In genomic region chr14:31422961-31423791, GRCm38 (mm10) we compare ENCODE assay signal across 7 mouse cellular contexts. TPM values are rescaled to one million over a fixed set of nuclear protein-coding genes. Genes with fewer than 3 reads are reported as not detected.
DNase-seq lines count a peak whose midpoint lies in the region; ATAC-seq and TF ChIP-seq lines count a peak whose summit lies in the region.

No protein-coding gene starts in this region.

- H3K9ac ChIP-seq in CH12.LX (ENCODE audit: insufficient read depth, low read depth): peak overlapping the region; percentile 39; the same call in 1 of the 2 replicates
- no peak overlapping the region for H3K9ac ChIP-seq in hindbrain, postnatal 0 days (replicated peaks; ENCODE audit: low read length)
- H3K9ac ChIP-seq in liver, embryonic 11.5 days (ENCODE audit: low read depth, low read length): no peak overlapping the region

- no peak overlapping the region for H3K4me3 ChIP-seq in CH12.LX (replicated peaks in 1 of 3; ENCODE audit: low read depth in 2 of 3, low read length in 2 of 3, poor library complexity in 1 of 3)
- H3K4me3 ChIP-seq in hindbrain, postnatal 0 days (ENCODE audit: low read length): no peak overlapping the region
- H3K4me3 ChIP-seq in liver, embryonic 11.5 days (ENCODE audit: low read depth, low read length): no peak overlapping the region

- TF ChIP-seq CTCF in CH12.LX (conservative IDR thresholded peaks at IDR 0.05 in 1 of 2, IDR thresholded peaks at IDR 0.05 in 1 of 2; ENCODE audit: low read depth in 2 of 2, low read length in 2 of 2): no peak
- TF ChIP-seq CTCF in hindbrain, postnatal 0 days (IDR thresholded peaks at IDR 0.05; ENCODE audit: low read depth): no peak

- dilution Hi-C loops in CH12.LX (cut with MboI; ENCODE audit: extremely low pct_ligation_motif_present, extremely low pct_unique_long_range_greater_than_20kb, low sequenced_read_pairs): no loop called here

- in situ Hi-C loops in CH12.LX (cut with MboI; ENCODE audit: low pct_ligation_motif_present, low pct_unique_long_range_greater_than_20kb, low sequenced_read_pairs): no loop called here

- 47% methylated on average over 11 of the region's 11 CpGs for WGBS in hindbrain, postnatal 0 days
- 64% methylated on average over 11 of the region's 11 CpGs for WGBS in liver, embryonic 11.5 days

- TF ChIP-seq RAD21 in CH12.LX (IDR thresholded peaks at IDR 0.05; ENCODE audit: low read depth, low read length): no peak; the same call in 1 of the 2 replicates

- peaks cover 34 to 90% of the 10 kb centered on the region in 2 experiments for H3K36me3 ChIP-seq in CH12.LX (replicated peaks in 1 of 2; ENCODE audit: control insufficient read depth in 1 of 2, insufficient read depth in 1 of 2, low read length in 1 of 2)
- H3K36me3 ChIP-seq in hindbrain, postnatal 0 days (ENCODE audit: insufficient read depth, low read length): no peaks in the 10 kb centered on the region
- peaks cover 8% of the 10 kb centered on the region for H3K36me3 ChIP-seq in liver, embryonic 11.5 days (ENCODE audit: control insufficient read depth, insufficient read depth, low read length)

- H3K27me3 ChIP-seq in CH12.LX (replicated peaks): no peaks in the 10 kb centered on the region
- no peaks in the 10 kb centered on the region for H3K27me3 ChIP-seq in hindbrain, postnatal 0 days (ENCODE audit: insufficient read depth, low read length)
- no peaks in the 10 kb centered on the region for H3K27me3 ChIP-seq in liver, embryonic 11.5 days (replicated peaks; ENCODE audit: control insufficient read depth, insufficient read depth, low read length)

- H3K79me2 ChIP-seq in CH12.LX (replicated peaks; ENCODE audit: control insufficient read depth, extremely low read depth, insufficient read depth, poor library complexity, severe bottlenecking): peaks cover 77% of the 10 kb centered on the region

- TF ChIP-seq POLR2A in CH12.LX (IDR thresholded peaks at IDR 0.05; ENCODE audit: low read depth, low read length): peak; percentile 44

- peaks cover 38 to 72% of the 10 kb centered on the region in 2 experiments for H3K4me1 ChIP-seq in CH12.LX (ENCODE audit: control insufficient read depth in 1 of 2, insufficient read depth in 2 of 2)
- peaks cover 16% of the 10 kb centered on the region; the same call in 1 of the 2 replicates for H3K4me1 ChIP-seq in hindbrain, postnatal 0 days (ENCODE audit: insufficient read depth, low read length)
- H3K4me1 ChIP-seq in liver, embryonic 11.5 days (replicated peaks; ENCODE audit: control insufficient read depth, insufficient read depth, low read length): peaks cover 11% of the 10 kb centered on the region

- DNase-seq in 416B (ENCODE audit: low read depth): peak; percentile 90
- peak; percentile 97 for DNase-seq in CH12.LX (ENCODE audit: extremely low read depth)
- peak; percentile 52 to 53 for DNase-seq in frontal cortex, postnatal 14 days (ENCODE audit: low spot score in 2 of 2)
- DNase-seq in hindbrain, postnatal 0 days (ENCODE audit: low spot score): peak; percentile 66
- no peak for DNase-seq in liver, embryonic 11.5 days (ENCODE audit: low spot score)
- DNase-seq in right cerebral cortex, postnatal 25 days: peak; percentile 49

- ATAC-seq in hindbrain, postnatal 0 days: no peak
- ATAC-seq in liver, embryonic 11.5 days (replicated peaks; ENCODE audit: low FRiP score): no peak
- ATAC-seq in inflammation-experienced regulatory T-cells, adult 6 months: no peak

- peak; percentile 87 for TF ChIP-seq EP300 in CH12.LX (IDR thresholded peaks at IDR 0.05; ENCODE audit: low read length)

- peak overlapping the region; percentile 75 for H3K4me2 ChIP-seq in CH12.LX (ENCODE audit: insufficient read depth, low read depth, poor library complexity, severe bottlenecking)
- H3K4me2 ChIP-seq in hindbrain, postnatal 0 days (ENCODE audit: low read depth, low read length): no peak overlapping the region
- no peak overlapping the region for H3K4me2 ChIP-seq in liver, embryonic 11.5 days

- H3K27ac ChIP-seq in CH12.LX (ENCODE audit: insufficient read depth, low read depth): peak overlapping the region; percentile 97
- peak overlapping the region; percentile 41; the same call in 1 of the 2 replicates for H3K27ac ChIP-seq in hindbrain, postnatal 0 days
- peak overlapping the region; percentile 21; the same call in 1 of the 2 replicates for H3K27ac ChIP-seq in liver, embryonic 11.5 days (ENCODE audit: low read depth, low read length)

- peaks cover 31% of the 10 kb centered on the region for H3K9me3 ChIP-seq in CH12.LX (replicated peaks; ENCODE audit: low read length)
- no peaks in the 10 kb centered on the region for H3K9me3 ChIP-seq in hindbrain, postnatal 0 days (ENCODE audit: low read length)
- no peaks in the 10 kb centered on the region for H3K9me3 ChIP-seq in liver, embryonic 11.5 days (ENCODE audit: control insufficient read depth, low read length)

TF ChIP-seq in CH12.LX, 34 proteins besides CTCF, POLR2A, EP300 and RAD21:
- peak; percentile 59 for TF ChIP-seq CHD1 (IDR thresholded peaks at IDR 0.05; ENCODE audit: low read depth, low read length)
- TF ChIP-seq SIN3A (IDR thresholded peaks at IDR 0.05; ENCODE audit: low read length): peak; percentile 91
- TF ChIP-seq HCFC1 (IDR thresholded peaks at IDR 0.05; ENCODE audit: low read depth, low read length): peak; percentile 21; the same call in 1 of the 2 replicates
- 0 out of 2 replicates have a peak, but pooled peaks have one; percentile 21 for TF ChIP-seq MAZ (IDR thresholded peaks at IDR 0.05; ENCODE audit: low read depth, low read length)
- TF ChIP-seq RCOR1 (conservative IDR thresholded peaks at IDR 0.05; ENCODE audit: low read depth, low read length): peak; percentile 45; the same call in 1 of the 2 replicates
- TF ChIP-seq MAFK (IDR thresholded peaks at IDR 0.05; ENCODE audit: insufficient replicate concordance, low read length): peak; percentile 49; the same call in 1 of the 2 replicates
- peak; percentile 92 for TF ChIP-seq MEF2A (IDR thresholded peaks at IDR 0.05; ENCODE audit: borderline replicate concordance, low read depth, low read length)
- 0 out of 2 replicates have a peak, but pooled peaks have one; percentile 32 for TF ChIP-seq UBTF (IDR thresholded peaks at IDR 0.05; ENCODE audit: low read depth, low read length)
- TF ChIP-seq MYC (IDR thresholded peaks at IDR 0.05; ENCODE audit: low read depth, low read length): 0 out of 2 replicates have a peak, but pooled peaks have one; percentile 12
- TF ChIP-seq POLR2AphosphoS2 (IDR thresholded peaks at IDR 0.05; ENCODE audit: low read depth, low read length): no peak
- TF ChIP-seq CHD2 (IDR thresholded peaks at IDR 0.05; ENCODE audit: low read length): peak; percentile 93
- TF ChIP-seq JUN (IDR thresholded peaks at IDR 0.05; ENCODE audit: insufficient read depth, low read depth, low read length): no peak; the same call in 1 of the 2 replicates
- peak; percentile 34 for TF ChIP-seq ZNF384 (IDR thresholded peaks at IDR 0.05; ENCODE audit: low read depth, low read length)
- TF ChIP-seq TCF12 (IDR thresholded peaks at IDR 0.05; ENCODE audit: low read depth, low read length): no peak
- no peak for TF ChIP-seq KAT2A (IDR thresholded peaks at IDR 0.05; ENCODE audit: insufficient replicate concordance, low read length)
- TF ChIP-seq ETS1 (conservative IDR thresholded peaks at IDR 0.05; ENCODE audit: low read depth, low read length): peak; percentile 88
- TF ChIP-seq NRF1 (IDR thresholded peaks at IDR 0.05; ENCODE audit: low read depth, low read length): no peak
- no peak; the same call in 1 of the 2 replicates for TF ChIP-seq SMC3 (IDR thresholded peaks at IDR 0.05; ENCODE audit: low read depth, low read length)
- TF ChIP-seq TBP (conservative IDR thresholded peaks at IDR 0.05; ENCODE audit: low read depth, low read length): peak; percentile 57; the same call in 1 of the 2 replicates
- peak; percentile 61 for TF ChIP-seq MAX (IDR thresholded peaks at IDR 0.05; ENCODE audit: low read length)
- TF ChIP-seq ELF1 (IDR thresholded peaks at IDR 0.05; ENCODE audit: low read depth, low read length): peak; percentile 30; the same call in 1 of the 2 replicates
- TF ChIP-seq MXI1 (IDR thresholded peaks at IDR 0.05; ENCODE audit: low read depth, low read length): peak; percentile 14; the same call in 1 of the 2 replicates
- TF ChIP-seq BHLHE40 (IDR thresholded peaks at IDR 0.05; ENCODE audit: low read depth, low read length): peak; percentile 50; the same call in 1 of the 2 replicates

RNA-seq across cellular contexts. Expression of gene Sh3bp5, which starts 12.7 kb away (rescaled TPM):
- total RNA-seq in CH12.LX (2012; rRNA removed): 50.2 and 64.6 TPM in 2 replicates
- total RNA-seq in CH12.LX (2014; rRNA removed): 53.0 and 57.4 TPM in 2 replicates
- polyA plus RNA-seq in CH12.LX (2012; ENCODE audit: insufficient read length, low read depth): 158 and 164 TPM in 2 replicates
- 41.6 and 53.9 TPM in 2 replicates for total RNA-seq in hindbrain, postnatal 0 days (2014; rRNA removed)
- 127 and 149 TPM in 2 replicates for polyA plus RNA-seq in hindbrain, postnatal 0 days (2015; fragmentation: Nextera tagmentation; extraction: Ambion mirVana)
- 15.0 and 17.3 TPM in 2 replicates for polyA plus RNA-seq in liver, embryonic 11.5 days (2014; fragmentation: Nextera tagmentation; extraction: Ambion mirVana)
- 10 to 100 TPM in 1 of 3 experiments, 1 to 10 TPM in 2; 5.4 to 11.5 (median 7.1) TPM for polyA plus RNA-seq in inflammation-experienced regulatory T-cells, adult 6 months (2017; shearing (Covaris generic))

Comparison
In these comparisons a context has a peak if more than half of its experiments do, and no peak if none do; other contexts are left out.
1. H3K27ac ChIP-seq: peak in every context shown above with its lines; median percentile 97 in CH12.LX; 41 in hindbrain, postnatal 0 days; 21 in liver, embryonic 11.5 days.